Mouse (Mus musculus) heart, postnatal 0 days (tissue): ENCODE data around the gene Casp12. TPM values are rescaled to one million over a fixed set of nuclear protein-coding genes. Genes with fewer than 3 reads are reported as not detected.
"Not testable (repeated sequence)": the region's sequence is repeated elsewhere in the genome, so short reads cannot be mapped to it uniquely, and the experiment has no call there.

Experiments
- ATAC-seq: fragments of 200-750 bp; cut with Nextera tagmentation; 2 replicates; pipeline ENCODE4 v1.8.0; 2017; ENCODE audit warnings: low read depth, moderate number of reproducible peaks, moderate library complexity; ENCODE audit not compliant: insufficient read depth
- DNase-seq: peaks from one replicate; pipeline ENCODE4 v3.0.0-alpha.2; 2016; ENCODE audit warnings: low spot score
- H3K27ac ChIP-seq: fragments of 300-500 bp; sonication (generic); 2 replicates; pipeline ENCODE4 v1.5.1; 2014; ENCODE audit warnings: low read depth, mild to moderate bottlenecking
- H3K27me3 ChIP-seq: fragments of 300-500 bp; sonication (generic); 2 replicates; pipeline ENCODE4 v1.6.1; 2014; ENCODE audit warnings: low read length, mixed read lengths; ENCODE audit not compliant: control insufficient read depth, insufficient read depth
- H3K36me3 ChIP-seq: fragments of 300-500 bp; sonication (generic); replicated peaks from 2 replicates; pipeline ENCODE4 v1.6.1; 2014; ENCODE audit warnings: low read length, mixed read lengths; ENCODE audit not compliant: control insufficient read depth, insufficient read depth
- H3K4me1 ChIP-seq: fragments of 300-500 bp; sonication (generic); 2 replicates; pipeline ENCODE4 v1.6.1; 2014; ENCODE audit warnings: antibody characterized with exemption; ENCODE audit not compliant: control insufficient read depth, insufficient read depth
- H3K4me2 ChIP-seq: fragments of 300-500 bp; sonication (generic); 2 replicates; pipeline ENCODE4 v1.6.1; 2014; ENCODE audit warnings: low read depth, mild to moderate bottlenecking, low read length, moderate library complexity
- H3K4me3 ChIP-seq: fragments of 300-500 bp; sonication (generic); 2 replicates; pipeline ENCODE4 v1.5.1; 2014; ENCODE audit warnings: low read depth, low read length
- H3K9ac ChIP-seq: fragments of 300-500 bp; sonication (generic); replicated peaks from 2 replicates; pipeline ENCODE4 v1.6.1; 2014; ENCODE audit warnings: low read depth, low read length, mixed read lengths
- H3K9me3 ChIP-seq: fragments of 300-500 bp; sonication (generic); replicated peaks from 2 replicates; pipeline ENCODE4 v1.6.1; 2016; ENCODE audit warnings: low read length; ENCODE audit not compliant: control insufficient read depth
- CTCF ChIP-seq: IDR thresholded peaks from 2 replicates; pipeline ENCODE4 v1.5.1; 2016; ENCODE audit warnings: antibody characterized with exemption, control low read depth, low read depth
- EP300 ChIP-seq: IDR thresholded peaks from 2 replicates; pipeline ENCODE4 v1.6.1; 2016; ENCODE audit warnings: antibody characterized with exemption, low read depth
- WGBS: fragments of 180-500 bp; shearing (Covaris S2); extraction: QIAGEN DNeasy Blood & Tissue Kit; methylation state at CpG from one replicate; pipeline ENCODE4 v1.1.7; 2014; 5-methylcytosine and 5-hydroxymethylcytosine counted together
- polyA plus RNA-seq: library from polyadenylated mRNA; unstranded; fragments of >200 nt; fragmentation: Nextera tagmentation; extraction: Ambion mirVana; gene quantifications from 2 replicates; pipeline ENCODE4 v1.2.1, GENCODE M21; 2015
- total RNA-seq: library from RNA; depleted of rRNA; stranded (reverse); fragments of >200 nt; gene quantifications from 2 replicates; pipeline ENCODE4 v1.2.3, GENCODE M21; 2014; ENCODE audit warnings: low replicate concordance

The Casp12 gene
- total and polyA plus RNA-seq, 2 experiments from 2014 or later, result 4.8 to 5.1 TPM

DNA sequence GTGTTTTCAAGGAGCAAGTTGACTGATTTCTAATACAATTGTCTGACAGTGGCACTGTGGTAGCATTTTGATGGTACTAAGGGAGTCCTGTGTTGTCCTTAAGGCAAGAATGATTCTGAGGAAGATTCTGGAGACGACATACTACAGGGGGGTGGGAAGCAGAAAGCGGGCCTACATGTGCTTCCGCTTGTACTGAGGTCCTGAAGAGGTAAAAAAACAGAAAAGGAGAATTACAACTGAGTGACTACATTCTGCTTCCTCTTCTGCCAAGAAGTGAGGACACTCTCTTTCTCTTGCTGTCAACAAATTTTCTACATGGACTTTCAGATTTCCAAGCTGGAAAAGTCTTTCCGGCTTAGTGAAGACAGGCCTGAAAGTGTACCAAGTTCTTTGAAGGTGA is 1.1 kb upstream of the Casp12 start:
- DNase-seq, result no peak
- no peak overlapping the region for H3K4me3 ChIP-seq
- no peaks in the 10 kb centered on the region for H3K4me1 ChIP-seq
- H3K9ac ChIP-seq, result no peak overlapping the region
- no peaks in the 10 kb centered on the region for H3K9me3 ChIP-seq
- no peak overlapping the region for H3K27ac ChIP-seq
- no peaks in the 10 kb centered on the region for H3K27me3 ChIP-seq
- H3K36me3 ChIP-seq, result no peaks in the 10 kb centered on the region
- no peak for TF ChIP-seq CTCF
- no peak for TF ChIP-seq EP300
- no peak overlapping the region for H3K4me2 ChIP-seq
- no peak for ATAC-seq
- WGBS, result 70% methylated on average over 4 of the region's 4 CpGs

DNA sequence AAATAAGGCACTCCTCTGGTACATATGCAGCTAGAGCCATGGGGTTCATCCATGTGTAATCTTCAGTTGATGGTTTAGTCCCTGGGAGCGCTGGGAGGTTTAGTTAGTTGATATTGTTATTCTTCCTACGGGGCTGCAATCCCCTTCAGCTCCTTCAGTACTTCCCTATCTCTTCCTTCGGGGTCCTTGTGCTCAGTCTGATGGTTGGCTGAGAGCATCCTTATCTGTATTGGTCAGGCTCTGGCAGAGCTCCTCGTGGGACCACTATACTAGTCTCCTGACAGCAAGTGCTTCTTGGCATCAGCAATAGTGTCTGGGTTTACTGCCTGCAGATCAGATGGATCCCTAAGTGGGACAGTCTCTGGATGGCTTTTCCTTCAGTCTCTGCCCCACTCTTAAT is 2.2 kb downstream of the Casp12 start:
- Histone ChIP-seq H3K9me3 (no peaks in the 10 kb centered on the region), H3K9ac (no peak overlapping the region), H3K27ac (no peak overlapping the region), H3K4me1 (no peaks in the 10 kb centered on the region), H3K27me3 (no peaks in the 10 kb centered on the region), H3K4me3 (no peak overlapping the region), H3K36me3 (no peaks in the 10 kb centered on the region), H3K4me2 (no peak overlapping the region)
- ATAC-seq, result no peak
- TF ChIP-seq EP300, result no peak
- no peak for TF ChIP-seq CTCF
- DNase-seq, result no peak
- WGBS, result 39% methylated on average over 4 of the region's 4 CpGs

DNA sequence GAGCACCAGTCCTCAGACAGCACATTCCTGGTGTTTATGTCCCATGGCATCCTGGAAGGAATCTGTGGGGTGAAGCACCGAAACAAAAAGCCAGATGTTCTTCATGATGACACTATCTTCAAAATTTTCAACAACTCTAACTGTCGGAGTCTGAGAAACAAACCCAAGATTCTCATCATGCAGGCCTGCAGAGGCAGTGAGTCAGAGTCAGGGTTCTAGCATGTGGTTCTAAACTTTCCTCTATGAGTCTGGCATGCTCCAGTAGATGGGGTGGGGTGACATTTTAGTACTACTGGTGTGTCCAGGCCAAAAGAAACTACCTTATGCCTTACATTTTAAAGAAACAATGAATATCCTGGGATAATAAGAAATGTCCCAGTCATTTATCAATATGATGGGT is 8.4 kb downstream of the Casp12 start:
- Histone ChIP-seq H3K4me1 (no peaks in the 10 kb centered on the region), H3K27ac (no peak overlapping the region), H3K4me3 (no peak overlapping the region), H3K27me3 (no peaks in the 10 kb centered on the region), H3K36me3 (no peaks in the 10 kb centered on the region), H3K9ac (no peak overlapping the region), H3K9me3 (no peaks in the 10 kb centered on the region), H3K4me2 (no peak overlapping the region)
- TF ChIP-seq CTCF (no peak), EP300 (no peak)
- ATAC-seq, result no peak
- DNase-seq, result no peak
- 47% methylated on average over 2 of the region's 2 CpGs for WGBS

DNA sequence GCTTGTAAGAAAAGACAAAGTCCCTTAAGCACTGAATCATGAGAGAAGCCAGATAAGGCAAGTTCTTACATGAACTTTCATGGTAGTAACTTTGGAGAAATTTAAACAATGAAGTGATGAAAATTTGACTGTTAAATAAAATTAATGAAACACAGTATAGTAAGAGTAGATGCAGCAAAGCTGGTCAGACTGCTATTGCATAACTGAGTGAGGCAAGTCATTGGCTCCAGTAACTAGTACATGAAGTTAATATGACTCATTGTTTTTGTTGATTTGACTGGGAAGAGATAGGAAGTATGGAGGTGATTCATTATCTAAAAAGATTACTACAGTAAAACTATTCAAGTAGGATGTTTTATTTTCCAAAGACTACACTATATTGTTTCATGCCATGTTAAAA is 11.6 kb downstream of the Casp12 start:
- no peak overlapping the region for H3K27ac ChIP-seq
- TF ChIP-seq CTCF, result no peak
- no peaks in the 10 kb centered on the region for H3K9me3 ChIP-seq
- no peak overlapping the region for H3K9ac ChIP-seq
- no peaks in the 10 kb centered on the region for H3K4me1 ChIP-seq
- no peaks in the 10 kb centered on the region for H3K27me3 ChIP-seq
- no peak overlapping the region for H3K4me3 ChIP-seq
- DNase-seq (no peak), ATAC-seq (no peak)
- H3K36me3 ChIP-seq, result no peaks in the 10 kb centered on the region
- H3K4me2 ChIP-seq, result no peak overlapping the region

DNA sequence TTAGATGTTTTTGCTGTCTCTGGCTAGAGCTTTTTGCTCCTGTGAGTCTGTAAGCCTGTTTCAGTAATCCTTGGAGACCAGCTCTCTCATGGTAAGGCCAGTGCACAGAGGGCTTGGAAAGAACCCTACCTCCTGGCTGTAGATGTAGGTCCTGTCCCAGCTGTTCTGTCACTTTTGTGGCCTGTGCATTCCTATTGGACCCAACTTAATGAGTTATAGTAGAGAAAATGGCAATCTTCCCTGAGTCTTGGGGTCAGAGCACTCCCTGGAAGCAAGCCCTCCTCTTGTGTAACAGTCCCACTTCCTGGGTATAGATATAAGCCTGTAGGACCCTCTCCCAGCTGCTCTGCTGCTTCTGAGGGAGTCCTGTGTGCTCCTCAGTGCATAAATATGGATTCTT is 48.3 kb downstream of the Casp12 start:
- H3K27ac ChIP-seq, result no peak overlapping the region
- no peak overlapping the region for H3K4me2 ChIP-seq
- no peaks in the 10 kb centered on the region for H3K27me3 ChIP-seq
- no peak for TF ChIP-seq EP300
- no peak for TF ChIP-seq CTCF
- no peaks in the 10 kb centered on the region for H3K36me3 ChIP-seq
- H3K4me3 ChIP-seq, result no peak overlapping the region
- no peaks in the 10 kb centered on the region for H3K9me3 ChIP-seq
- no peaks in the 10 kb centered on the region for H3K4me1 ChIP-seq
- DNase-seq (no peak), ATAC-seq (no peak)
- H3K9ac ChIP-seq, result no peak overlapping the region

DNA sequence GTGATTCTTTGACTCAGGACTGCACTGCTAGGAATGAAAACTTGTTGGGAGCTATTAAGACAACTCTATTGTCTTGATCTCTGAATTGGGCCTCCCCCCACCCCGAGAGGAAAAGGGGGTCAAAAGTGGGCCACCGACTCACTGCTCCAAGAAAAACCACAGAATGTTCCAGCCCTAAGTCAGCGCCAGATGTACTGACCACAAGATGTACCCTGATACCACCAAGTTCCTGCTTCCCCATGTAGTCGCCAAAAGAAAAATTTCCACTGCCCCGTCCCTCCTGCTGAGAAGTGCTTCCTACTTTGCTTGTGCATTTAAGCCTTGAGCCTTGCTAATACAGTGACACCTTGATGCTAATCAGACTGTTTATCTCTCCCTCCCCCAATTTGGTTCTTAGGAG is 50.6 kb downstream of the Casp12 start:
- ATAC-seq, H3K9me3 ChIP-seq: not testable (repeated sequence)
- WGBS, result 65% methylated on average over 5 of the region's 5 CpGs

More for the DNA sequence above, 50.6 kb downstream of the Casp12 start:
- H3K27ac ChIP-seq, H3K36me3 ChIP-seq, DNase-seq, H3K9ac ChIP-seq, H3K4me2 ChIP-seq, H3K4me1 ChIP-seq, H3K4me3 ChIP-seq, H3K27me3 ChIP-seq: not testable (repeated sequence)
